Mouse (Mus musculus): ENCODE measurements around the gene Zfp90. TPM values are rescaled to one million over a fixed set of nuclear protein-coding genes. Genes with fewer than 3 reads are reported as not detected.
A peak's percentile ranks its signal among the peaks of the same experiment; 100 is the strongest.

Zfp90 gene
- total RNA-seq, 2 experiments from 2014 or later: 4.3 to 5.6 TPM

GRCm38 (mm10) chr8:106433667-106434066, 18.5 kb downstream of the Zfp90 start:
- no peak for DNase-seq

- DNase-seq: peak; percentile 23
Measured at GRCm38 (mm10) chr8:106437781-106438180, 22.7 kb downstream of the Zfp90 start.

GRCm38 (mm10) chr8:106440146-106440545, 25.0 kb downstream of the Zfp90 start:
- no peak for DNase-seq

- no peak for DNase-seq
Measured at GRCm38 (mm10) chr8:106442740-106443139, 27.6 kb downstream of the Zfp90 start.

- no peak for DNase-seq
Measured at GRCm38 (mm10) chr8:106451301-106452085, 36.4 kb downstream of the Zfp90 start.

- no peak for DNase-seq
Measured at GRCm38 (mm10) chr8:106452701-106453481, 37.8 kb downstream of the Zfp90 start.

- DNase-seq: no peak
Measured at GRCm38 (mm10) chr8:106454036-106454435, 38.9 kb downstream of the Zfp90 start.

GRCm38 (mm10) chr8:106462131-106462530, 47.0 kb downstream of the Zfp90 start:
- no peak for DNase-seq

GRCm38 (mm10) chr8:106463795-106464194, 48.7 kb downstream of the Zfp90 start:
- DNase-seq: no peak

GRCm38 (mm10) chr8:106469485-106469884, 54.4 kb downstream of the Zfp90 start:
- DNase-seq: no peak

- DNase-seq: no peak
Measured at GRCm38 (mm10) chr8:106474001-106474400, 58.9 kb downstream of the Zfp90 start.

Other genes starting within 250 kb of the Zfp90 start
- gene Slc7a6, start 246.5 kb upstream of the Zfp90 start, total RNA-seq (2021): 10 to 100 TPM in 1 of 2 experiments, 1 to 10 TPM in 1; 5.8 to 11.0 TPM
- 10 to 100 TPM; 11.7 to 13.3 TPM for gene Slc7a6os, start 204.4 kb upstream of the Zfp90 start, total RNA-seq (2021)
- gene Prmt7, start 204.4 kb upstream of the Zfp90 start, total RNA-seq (2021): 10 to 100 TPM; 23.8 to 25.5 TPM
- 1 to 10 TPM; 1.4 to 7.7 TPM for gene Smpd3, start 77.3 kb upstream of the Zfp90 start, total RNA-seq (2021)
- gene 6030452D12Rik, start 85.2 kb downstream of the Zfp90 start, total RNA-seq (2021): not detected
- under 1 TPM; 0.50 to 0.70 TPM for gene Cdh3, start 95.6 kb downstream of the Zfp90 start, total RNA-seq (2021)
- 100 to 1,000 TPM; 111 to 136 TPM for gene Gm10073, start 158.1 kb downstream of the Zfp90 start, total RNA-seq (2021)
- gene Cdh1, start 188.0 kb downstream of the Zfp90 start, total RNA-seq (2021): 1 to 10 TPM in 1 of 2 experiments, under 1 TPM in 1; 0.95 to 1.4 TPM